Mouse (Mus musculus) embryo, embryonic 11 days (tissue): ENCODE measurements around the gene Farsb.
"Not testable (repeated sequence)": the region's sequence is repeated elsewhere in the genome, so short reads cannot be mapped to it uniquely, and the experiment has no call there.

Experiments used
- DNase-seq: peaks from one replicate; pipeline ENCODE4 v3.0.0-alpha.2; 2015

The Farsb gene

GRCm38 (mm10) chr1:78488752-78489492 is at the start of gene Farsb:
Gene Farsb, minus strand, starts transcription at chr1:78488897.
- peak; percentile 94 for DNase-seq

- no peak for DNase-seq
Measured at GRCm38 (mm10) chr1:78538396-78538795, 49.7 kb upstream of the Farsb start.

GRCm38 (mm10) chr1:78537494-78538010 is 48.9 kb upstream of the Farsb start:
- peak; percentile 47 for DNase-seq

GRCm38 (mm10) chr1:78536310-78537164 is 47.8 kb upstream of the Farsb start:
- peak; percentile 81 for DNase-seq

- no peak for DNase-seq
Measured at GRCm38 (mm10) chr1:78534428-78535150, 45.9 kb upstream of the Farsb start.

- DNase-seq, result no peak
Measured at GRCm38 (mm10) chr1:78532184-78532800, 43.6 kb upstream of the Farsb start.

GRCm38 (mm10) chr1:78530500-78531215 is 42.0 kb upstream of the Farsb start:
- DNase-seq, result no peak

GRCm38 (mm10) chr1:78529011-78529410 is 40.3 kb upstream of the Farsb start:
- DNase-seq, result no peak

- no peak for DNase-seq
Measured at GRCm38 (mm10) chr1:78528356-78528755, 39.7 kb upstream of the Farsb start.

GRCm38 (mm10) chr1:78525189-78525886 is 36.6 kb upstream of the Farsb start:
- DNase-seq, result peak; percentile 82

- no peak for DNase-seq
Measured at GRCm38 (mm10) chr1:78518907-78519306, 30.2 kb upstream of the Farsb start.

- no peak for DNase-seq
Measured at GRCm38 (mm10) chr1:78512756-78513155, 24.1 kb upstream of the Farsb start.

GRCm38 (mm10) chr1:78511621-78512160 is 23.0 kb upstream of the Farsb start, which contains the start of gene BC035947:
Gene BC035947, minus strand, starts transcription at chr1:78512158.
- peak; percentile 54 for DNase-seq

- DNase-seq, result no peak
Measured at GRCm38 (mm10) chr1:78510862-78511261, 22.2 kb upstream of the Farsb start, which contains the start of gene Mogat1. Gene Mogat1, plus strand, starts transcription at chr1:78510991.

GRCm38 (mm10) chr1:78507137-78507536 is 18.4 kb upstream of the Farsb start:
- no peak for DNase-seq

- no peak for DNase-seq
Measured at GRCm38 (mm10) chr1:78502527-78502926, 13.8 kb upstream of the Farsb start.

- DNase-seq, result not testable (repeated sequence)
Measured at GRCm38 (mm10) chr1:78501856-78502255, 13.2 kb upstream of the Farsb start.

- DNase-seq, result no peak
Measured at GRCm38 (mm10) chr1:78501036-78501435, 12.3 kb upstream of the Farsb start.

GRCm38 (mm10) chr1:78490143-78490542 is 1.4 kb upstream of the Farsb start:
- no peak for DNase-seq

GRCm38 (mm10) chr1:78488427-78488751 is 308 bp downstream of the Farsb start:
- no peak for DNase-seq

- no peak for DNase-seq
Measured at GRCm38 (mm10) chr1:78484361-78484760, 4.3 kb downstream of the Farsb start.
